Mouse (Mus musculus): ENCODE results near the gene Slc26a8.
A peak's percentile ranks its signal among the peaks of the same experiment; 100 is the strongest.

GRCm38 (mm10) chr17:28615332-28615731 lies 74.7 kb downstream of the Slc26a8 start:
- TF ChIP-seq ZMIZ1 (IDR thresholded peaks at IDR 0.05; ENCODE audit: low read depth, low read length) (no peak), MAX (IDR thresholded peaks at IDR 0.05; ENCODE audit: low read length) (no peak), MYB (IDR thresholded peaks at IDR 0.05; ENCODE audit: low read depth, low read length) (no peak), MYC (IDR thresholded peaks at IDR 0.05; ENCODE audit: low read depth, low read length) (no peak), CTCF (IDR thresholded peaks at IDR 0.05 in 2 of 3, conservative IDR thresholded peaks at IDR 0.05 in 1 of 3; ENCODE audit: control insufficient read depth in 1 of 3, insufficient read depth in 1 of 3, low read depth in 2 of 3, low read length in 3 of 3, poor library complexity in 1 of 3, severe bottlenecking in 1 of 3) (no peak), GATA1 (IDR thresholded peaks at IDR 0.05; ENCODE audit: low read depth, low read length) (no peak), USF1 (IDR thresholded peaks at IDR 0.05; ENCODE audit: low read depth, low read length) (no peak), CHD2 (IDR thresholded peaks at IDR 0.05; ENCODE audit: low read length) (no peak), TAL1 (IDR thresholded peaks at IDR 0.05; ENCODE audit: low read length) (no peak), CHD1 (IDR thresholded peaks at IDR 0.05; ENCODE audit: low read depth, low read length) (no peak), MXI1 (IDR thresholded peaks at IDR 0.05; ENCODE audit: low read depth, low read length) (no peak), KAT2A (conservative IDR thresholded peaks at IDR 0.05; ENCODE audit: low read depth, low read length) (no peak), HCFC1 (IDR thresholded peaks at IDR 0.05; ENCODE audit: low read depth, low read length) (no peak), POLR2A (IDR thresholded peaks at IDR 0.05; ENCODE audit: control insufficient read depth in 1 of 2, insufficient read depth in 1 of 2, low read depth in 1 of 2, low read length in 2 of 2, poor library complexity in 1 of 2) (peak in 1 of 2 experiments; percentile 5; a peak in 1 of 4 replicates)

Measured in MEL (cell line).